Mouse (Mus musculus): ENCODE measurements around the gene Ntrk3.

DNA sequence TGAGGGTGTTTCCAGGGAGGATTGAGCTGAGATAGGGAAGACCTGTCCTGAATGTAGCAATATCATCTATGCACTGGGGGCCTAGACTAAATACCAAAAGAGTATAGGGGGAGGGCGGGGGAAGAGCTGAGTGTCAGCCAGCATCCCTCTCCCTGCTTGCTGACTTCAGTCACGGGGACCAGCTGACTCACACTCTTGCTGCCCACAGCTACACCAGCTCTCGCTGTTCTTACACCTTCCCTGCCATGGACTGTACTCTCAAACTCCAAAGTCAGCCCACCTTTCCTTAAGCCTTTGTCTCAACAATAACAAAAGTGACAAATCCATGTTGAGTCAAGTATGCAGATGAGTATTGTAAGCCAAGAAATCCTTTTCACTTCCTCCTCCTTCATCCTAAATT is 136.0 kb downstream of the Ntrk3 start:
- no peak for TF ChIP-seq POLR2A (IDR thresholded peaks at IDR 0.05; ENCODE audit: extremely low read depth, insufficient read depth, low read length)
- TF ChIP-seq CTCF (IDR thresholded peaks at IDR 0.05; ENCODE audit: low read depth, low read length) = no peak

All from liver, adult 2 months (tissue).